Mouse (Mus musculus) heart, embryonic 16.5 days (tissue): ENCODE results near the gene Pam. TPM values are rescaled to one million over a fixed set of nuclear protein-coding genes. Genes with fewer than 3 reads are reported as not detected.
"Not testable (repeated sequence)": the region's sequence is repeated elsewhere in the genome, so short reads cannot be mapped to it uniquely, and the experiment has no call there.

ENCODE experiments used
- ATAC-seq: fragments of 200-750 bp; cut with Nextera tagmentation; replicated peaks from 2 replicates; pipeline ENCODE4 v1.8.0; 2017; ENCODE audit warnings: moderate number of reproducible peaks; ENCODE audit not compliant: insufficient read depth, low FRiP score; ENCODE audit errors: extremely low read depth
- H3K27ac ChIP-seq: fragments of 300-500 bp; sonication (generic); 2 replicates; pipeline ENCODE4 v1.5.1; 2014; ENCODE audit warnings: mild to moderate bottlenecking, low read length, control low read depth, moderate library complexity
- H3K27me3 ChIP-seq: fragments of 300-500 bp; sonication (generic); 2 replicates; pipeline ENCODE4 v1.6.1; 2014; ENCODE audit warnings: low read length, mixed read lengths; ENCODE audit not compliant: control insufficient read depth, insufficient read depth
- H3K36me3 ChIP-seq: fragments of 300-500 bp; sonication (generic); 2 replicates; pipeline ENCODE4 v1.6.1; 2014; ENCODE audit not compliant: control insufficient read depth, insufficient read depth
- H3K4me1 ChIP-seq: fragments of 300-500 bp; sonication (generic); 2 replicates; pipeline ENCODE4 v1.6.1; 2014; ENCODE audit warnings: low read length, mixed read lengths; ENCODE audit not compliant: control insufficient read depth, insufficient read depth
- H3K4me2 ChIP-seq: fragments of 300-500 bp; sonication (generic); 2 replicates; pipeline ENCODE4 v1.6.1; 2014; ENCODE audit warnings: low read depth, mild to moderate bottlenecking, control low read depth, low read length
- H3K4me3 ChIP-seq: fragments of 300-500 bp; sonication (generic); 2 replicates; pipeline ENCODE4 v1.5.1; 2014; ENCODE audit warnings: mild to moderate bottlenecking, control low read depth, low read length
- H3K9ac ChIP-seq: fragments of 300-500 bp; sonication (generic); 2 replicates; pipeline ENCODE4 v1.6.1; 2014; ENCODE audit warnings: low read length, control low read depth
- H3K9me3 ChIP-seq: fragments of 300-500 bp; sonication (generic); replicated peaks from 2 replicates; pipeline ENCODE4 v1.6.1; 2016; ENCODE audit warnings: low read length; ENCODE audit not compliant: control insufficient read depth
- WGBS: fragments of 180-500 bp; shearing (Covaris S2); extraction: QIAGEN DNeasy Blood & Tissue Kit; methylation state at CpG from one replicate; pipeline ENCODE4 v1.1.7; 2014; 5-methylcytosine and 5-hydroxymethylcytosine counted together
- polyA plus RNA-seq: library from polyadenylated mRNA; unstranded; fragments of >200 nt; fragmentation: Nextera tagmentation; extraction: Ambion mirVana; gene quantifications from 2 replicates; pipeline ENCODE4 v1.2.1, GENCODE M21; 2015

Gene Pam
- polyA plus RNA-seq, 1 experiment from 2014 or later: 434 TPM

- ATAC-seq: no peak
- Histone ChIP-seq H3K36me3 (peaks cover 6% of the 10 kb centered on the region), H3K27ac (no peak overlapping the region), H3K4me1 (peaks cover 7% of the 10 kb centered on the region), H3K4me2 (no peak overlapping the region), H3K4me3 (no peak overlapping the region), H3K9me3 (no peaks in the 10 kb centered on the region), H3K9ac (no peak overlapping the region), H3K27me3 (no peaks in the 10 kb centered on the region)
- 84% methylated on average over 6 of the region's 6 CpGs for WGBS
Measured at GRCm38 (mm10) chr1:97773362-97773761, 322.1 kb downstream of the Pam start.

GRCm38 (mm10) chr1:97771727-97772126 is 323.7 kb downstream of the Pam start:
- Histone ChIP-seq H3K9me3 (no peaks in the 10 kb centered on the region), H3K4me1 (peaks cover 16% of the 10 kb centered on the region), H3K36me3 (0 out of 2 replicates have a peak, but pooled peaks cover 3% of the 10 kb centered on the region), H3K9ac (no peak overlapping the region), H3K4me3 (no peak overlapping the region), H3K27ac (no peak overlapping the region), H3K4me2 (no peak overlapping the region), H3K27me3 (no peaks in the 10 kb centered on the region)
- WGBS: 87% methylated on average over 5 of the region's 5 CpGs
- no peak for ATAC-seq

GRCm38 (mm10) chr1:97771118-97771517 is 324.3 kb downstream of the Pam start:
- H3K4me2 ChIP-seq: peak overlapping the region; percentile 73
- ATAC-seq: no peak
- H3K9ac ChIP-seq: peak overlapping the region; percentile 43
- peaks cover 16% of the 10 kb centered on the region for H3K4me1 ChIP-seq
- no peaks in the 10 kb centered on the region for H3K9me3 ChIP-seq
- 47% methylated on average over 7 of the region's 7 CpGs for WGBS
- H3K36me3 ChIP-seq: no peaks in the 10 kb centered on the region
- peak overlapping the region; percentile 67 for H3K27ac ChIP-seq
- H3K4me3 ChIP-seq: peak overlapping the region; percentile 30
- no peaks in the 10 kb centered on the region for H3K27me3 ChIP-seq

DNA sequence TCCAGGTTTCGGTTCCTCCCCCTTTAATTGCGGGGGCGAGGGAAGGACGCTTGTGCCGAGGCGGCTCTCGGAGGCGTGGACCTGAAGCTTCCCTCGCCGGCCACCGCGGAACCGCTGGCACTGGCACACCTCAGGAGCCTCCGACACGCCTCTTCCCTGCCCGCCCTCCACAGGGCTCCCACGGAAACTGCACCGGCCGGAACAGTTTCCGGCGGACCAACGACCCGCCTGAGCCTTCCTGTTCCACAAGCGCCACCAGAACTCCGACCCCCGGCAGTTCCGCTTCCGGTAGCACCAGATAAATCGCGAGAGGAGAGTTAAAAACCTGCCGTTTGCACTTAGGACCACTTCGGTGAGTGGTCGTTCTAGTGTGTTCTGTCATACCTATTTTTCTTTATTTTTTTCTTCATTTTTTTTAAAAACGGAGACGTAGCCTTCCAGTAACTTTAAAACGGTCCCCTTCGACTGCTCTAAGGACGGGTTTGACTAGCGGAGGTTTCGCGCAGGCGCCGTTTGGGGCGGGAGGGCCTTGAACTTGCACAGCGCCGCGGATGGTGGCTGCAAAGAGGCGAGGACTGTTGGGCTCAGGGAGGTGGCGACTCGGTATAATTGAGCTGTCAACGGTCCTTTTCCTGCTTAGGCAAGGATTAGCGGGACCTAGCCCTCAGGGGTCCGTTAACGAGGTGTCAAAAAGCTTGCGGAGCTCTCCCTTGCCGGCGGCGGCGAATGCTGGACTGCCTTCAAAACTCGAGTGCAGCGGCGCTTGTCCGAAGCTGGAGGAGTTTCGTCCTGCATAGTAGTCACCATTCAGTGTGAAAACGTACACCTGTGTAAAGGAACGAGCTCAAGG is 325.3 kb downstream of the Pam start, which contains the start of the genes Gin1 and Ppip5k2:
TSS of gene Gin1 (plus strand) at position 269 of the 850 bp plus-strand sequence.
TSS of gene Ppip5k2 (minus strand) at position 508 of the 850 bp plus-strand sequence.
- Histone ChIP-seq H3K9me3 (no peaks in the 10 kb centered on the region), H3K4me1 (peaks cover 13% of the 10 kb centered on the region), H3K9ac (peak within 1 kb of the TSS; percentile 95), H3K27ac (peak within 1 kb of the TSS; percentile 93), H3K27me3 (no peaks in the 10 kb centered on the region), H3K36me3 (no peaks in the 10 kb centered on the region), H3K4me2 (peak within 1 kb of the TSS; percentile 73), H3K4me3 (peak within 1 kb of the TSS; percentile 96)
- peak; percentile 98 for ATAC-seq
- WGBS: under 1% methylated on average over 66 of the region's 66 CpGs

GRCm38 (mm10) chr1:97769294-97769903 is 326.0 kb downstream of the Pam start:
- Histone ChIP-seq H3K4me1 (peaks cover 12% of the 10 kb centered on the region), H3K9ac (peak overlapping the region; percentile 95), H3K9me3 (no peaks in the 10 kb centered on the region), H3K27me3 (no peaks in the 10 kb centered on the region), H3K27ac (peak overlapping the region; percentile 89), H3K4me2 (peak overlapping the region; percentile 73), H3K36me3 (no peaks in the 10 kb centered on the region), H3K4me3 (peak overlapping the region; percentile 96)
- peak; percentile 23 for ATAC-seq
- 1% methylated on average over 40 of the region's 40 CpGs for WGBS

DNA sequence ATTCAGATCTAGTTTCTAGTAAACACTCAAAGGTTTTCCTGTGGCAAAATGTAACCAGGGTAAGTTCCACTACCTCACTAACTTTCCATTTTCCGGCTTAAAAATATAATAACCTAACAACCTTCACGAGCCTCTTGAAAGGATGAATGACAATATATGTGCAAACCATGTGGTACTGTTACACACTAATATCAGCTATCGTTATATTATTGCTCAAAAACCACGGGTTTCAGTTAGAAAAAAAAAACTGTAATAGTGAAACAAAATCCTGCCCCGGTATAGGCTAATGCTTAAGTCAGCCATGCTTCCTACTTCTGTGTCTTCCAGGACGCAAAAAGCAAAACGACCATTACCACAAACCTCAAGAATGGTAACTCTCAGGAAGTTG is 326.5 kb downstream of the Pam start:
- no peaks in the 10 kb centered on the region for H3K36me3 ChIP-seq
- H3K27ac ChIP-seq: peak overlapping the region; percentile 89
- peak overlapping the region; percentile 73 for H3K4me2 ChIP-seq
- ATAC-seq: no peak
- WGBS: 7% methylated on average over 7 of the region's 7 CpGs
- H3K4me1 ChIP-seq: peaks cover 12% of the 10 kb centered on the region
- peak overlapping the region; percentile 95 for H3K9ac ChIP-seq
- no peaks in the 10 kb centered on the region for H3K27me3 ChIP-seq
- no peaks in the 10 kb centered on the region for H3K9me3 ChIP-seq
- peak overlapping the region; percentile 96 for H3K4me3 ChIP-seq

GRCm38 (mm10) chr1:97768089-97768488 is 327.4 kb downstream of the Pam start:
- no peak for ATAC-seq
- Histone ChIP-seq H3K27me3 (no peaks in the 10 kb centered on the region), H3K4me1 (peaks cover 12% of the 10 kb centered on the region), H3K36me3 (no peaks in the 10 kb centered on the region), H3K9me3 (no peaks in the 10 kb centered on the region), H3K4me2 (peak overlapping the region; percentile 73), H3K27ac (no peak overlapping the region), H3K4me3 (peak overlapping the region; percentile 48), H3K9ac (peak overlapping the region; percentile 66)
- WGBS: 74% methylated on average over 2 of the region's 2 CpGs

DNA sequence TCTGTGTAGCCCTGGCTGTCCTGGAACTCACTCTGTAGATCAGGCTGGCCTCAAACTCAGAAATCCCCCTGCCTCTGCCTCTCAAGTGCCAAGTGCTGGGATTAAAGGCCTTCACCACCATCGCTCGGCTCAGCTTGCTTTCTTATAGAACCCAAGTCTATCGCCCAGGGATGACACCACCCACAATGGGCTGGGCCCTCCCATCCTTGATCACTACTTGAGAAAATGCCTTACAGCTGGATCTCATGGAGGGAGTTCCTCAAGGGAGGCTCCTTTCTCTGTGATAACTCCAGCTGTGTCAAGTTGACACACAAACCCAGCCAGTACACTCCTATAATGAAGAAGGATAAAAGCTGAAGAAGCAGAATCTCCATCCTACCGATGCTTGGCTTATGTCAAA is 329.7 kb downstream of the Pam start:
- not testable (repeated sequence) for H3K9me3 ChIP-seq, H3K4me3 ChIP-seq, H3K9ac ChIP-seq, H3K4me1 ChIP-seq, ATAC-seq, H3K27ac ChIP-seq, H3K27me3 ChIP-seq, H3K36me3 ChIP-seq, H3K4me2 ChIP-seq
- WGBS: 76% methylated on average over 4 of the region's 4 CpGs

DNA sequence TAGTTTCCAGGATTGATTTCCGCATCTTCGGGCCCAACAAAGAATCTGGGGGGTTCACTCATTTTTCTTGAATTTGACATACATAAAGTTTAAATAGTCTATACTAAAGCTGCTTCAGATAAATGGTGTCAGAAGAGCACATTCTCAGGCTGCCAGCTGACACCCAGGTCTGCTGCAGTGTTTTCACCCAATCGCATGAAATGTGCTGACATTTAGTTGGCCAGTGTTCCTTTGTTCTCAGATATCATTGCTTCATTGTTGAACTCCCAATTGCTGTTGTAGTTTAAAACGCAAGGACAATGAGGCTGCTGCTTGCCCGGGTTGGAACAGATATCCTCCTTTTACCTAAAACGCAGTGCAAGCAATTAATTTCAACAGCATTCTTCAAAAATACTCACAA is 334.0 kb downstream of the Pam start:
- peak; percentile 77 for ATAC-seq
- H3K4me1 ChIP-seq: peaks cover 9% of the 10 kb centered on the region; the same call in 1 of the 2 replicates
- H3K9me3 ChIP-seq: no peaks in the 10 kb centered on the region
- H3K36me3 ChIP-seq: peaks cover 2% of the 10 kb centered on the region; the same call in 1 of the 2 replicates
- peak overlapping the region; percentile 51 for H3K4me3 ChIP-seq
- H3K4me2 ChIP-seq: peak overlapping the region; percentile 66
- peak overlapping the region; percentile 65 for H3K9ac ChIP-seq
- peak overlapping the region; percentile 89 for H3K27ac ChIP-seq
- no peaks in the 10 kb centered on the region for H3K27me3 ChIP-seq
- 36% methylated on average over 6 of the region's 6 CpGs for WGBS
